Mouse (Mus musculus): ENCODE data around the gene Psg21.
"Not testable (repeated sequence)": the region's sequence is repeated elsewhere in the genome, so short reads cannot be mapped to it uniquely, and the experiment has no call there.

Psg21 gene

GRCm38 (mm10) chr7:18656625-18657024 is at the start of gene Psg21:
Gene Psg21, minus strand, starts transcription at chr7:18656725.
- not testable (repeated sequence) for DNase-seq

GRCm38 (mm10) chr7:18686085-18686484 is 29.6 kb upstream of the Psg21 start, which contains the start of gene Psg20:
Gene Psg20, minus strand, starts transcription at chr7:18686185.
- no peak for DNase-seq

GRCm38 (mm10) chr7:18685586-18685985 is 29.1 kb upstream of the Psg21 start:
- DNase-seq = no peak

- peak; percentile 15 for DNase-seq
These were observed 23.2 kb upstream of the Psg21 start for GRCm38 (mm10) chr7:18679772-18680171.

GRCm38 (mm10) chr7:18626921-18627320 is 29.6 kb downstream of the Psg21 start:
- DNase-seq = not testable (repeated sequence)

GRCm38 (mm10) chr7:18616401-18616800 is 40.1 kb downstream of the Psg21 start, which contains the start of gene Psg23:
Gene Psg23, minus strand, starts transcription at chr7:18616501.
- not testable (repeated sequence) for DNase-seq

All from cerebellum, adult 8-10 months (tissue).